Comparison of ENCODE assay signal across 13 mouse cellular contexts in genomic region chr13:55370234-55370633, GRCm38 (mm10). TPM values are rescaled to one million over a fixed set of nuclear protein-coding genes. Genes with fewer than 3 reads are reported as not detected.
A peak's percentile ranks its signal among the peaks of the same experiment; 100 is the strongest.
DNase-seq lines count a peak whose midpoint lies in the region; ATAC-seq and TF ChIP-seq lines count a peak whose summit lies in the region.
"Had no signal": no experiment of that assay in that cellular context is flagged by ENCODE, and none has a peak within 500 bp of the region (broad histone marks: within the 10 kb centered on the region; RNA-seq: fewer than 3 reads in every experiment).

No protein-coding gene starts in this region.

- no peak overlapping the region for H3K9ac ChIP-seq in hindbrain, embryonic 15.5 days
- H3K9ac ChIP-seq in hindbrain, embryonic 16.5 days (ENCODE audit: low read depth, low read length): no peak overlapping the region
- 0 out of 2 replicates have a peak overlapping the region, but pooled peaks have one; percentile 11 for H3K9ac ChIP-seq in liver, embryonic 16.5 days (ENCODE audit: low read depth, low read length)

- intact Hi-C loops in heart, postnatal 14 days (cut with DNase I): no loop called here

- H3K4me2 ChIP-seq in hindbrain, embryonic 15.5 days: no peak overlapping the region
- H3K4me2 ChIP-seq in hindbrain, embryonic 16.5 days (ENCODE audit: low read length): no peak overlapping the region
- H3K4me2 ChIP-seq in liver, embryonic 16.5 days (ENCODE audit: low read depth, low read length): peak overlapping the region; percentile 49

- H3K36me3 ChIP-seq in hindbrain, embryonic 15.5 days: no peaks in the 10 kb centered on the region
- no peaks in the 10 kb centered on the region for H3K36me3 ChIP-seq in hindbrain, embryonic 16.5 days (ENCODE audit: control insufficient read depth, insufficient read depth, low read length)
- H3K36me3 ChIP-seq in liver, embryonic 16.5 days (ENCODE audit: control insufficient read depth, insufficient read depth): no peaks in the 10 kb centered on the region

- TF ChIP-seq POLR2A in bone marrow macrophage, adult 2 months (IDR thresholded peaks at IDR 0.05; ENCODE audit: borderline replicate concordance, low read depth, low read length): no peak

- H3K4me1 ChIP-seq in hindbrain, embryonic 15.5 days (replicated peaks): no peaks in the 10 kb centered on the region
- H3K4me1 ChIP-seq in hindbrain, embryonic 16.5 days (ENCODE audit: control insufficient read depth, insufficient read depth, low read depth, low read length): no peaks in the 10 kb centered on the region
- peaks cover 39% of the 10 kb centered on the region for H3K4me1 ChIP-seq in bone marrow macrophage, adult 2 months (ENCODE audit: control insufficient read depth, insufficient read depth, low read length)
- peaks cover 31% of the 10 kb centered on the region for H3K4me1 ChIP-seq in liver, embryonic 16.5 days (ENCODE audit: control insufficient read depth, low read depth, low read length)

- no peaks in the 10 kb centered on the region for H3K9me3 ChIP-seq in hindbrain, embryonic 15.5 days
- no peaks in the 10 kb centered on the region for H3K9me3 ChIP-seq in hindbrain, embryonic 16.5 days (ENCODE audit: control insufficient read depth, low read length)
- no peaks in the 10 kb centered on the region for H3K9me3 ChIP-seq in liver, embryonic 16.5 days (replicated peaks; ENCODE audit: control insufficient read depth, low read length)

- WGBS in hindbrain, embryonic 15.5 days: 67% methylated on average over 3 of the region's 3 CpGs
- 73% methylated on average over 3 of the region's 3 CpGs for WGBS in hindbrain, embryonic 16.5 days
- WGBS in liver, embryonic 16.5 days (ENCODE audit: insufficient replicate concordance): 31% methylated on average over 3 of the region's 3 CpGs

- ATAC-seq in hindbrain, embryonic 15.5 days (ENCODE audit: low FRiP score, low read depth): 0 out of 2 replicates have a peak, but pooled peaks have one; percentile 15
- no peak for ATAC-seq in hindbrain, embryonic 16.5 days
- ATAC-seq in liver, embryonic 16.5 days (ENCODE audit: low read depth): no peak

- H3K27me3 ChIP-seq in hindbrain, embryonic 15.5 days: 0 out of 2 replicates have a peak, but pooled peaks cover 11% of the 10 kb centered on the region
- H3K27me3 ChIP-seq in hindbrain, embryonic 16.5 days (replicated peaks; ENCODE audit: control insufficient read depth, insufficient read depth, low read length): no peaks in the 10 kb centered on the region; the same call in none of the 2 replicates
- no peaks in the 10 kb centered on the region for H3K27me3 ChIP-seq in liver, embryonic 16.5 days (ENCODE audit: control insufficient read depth, insufficient read depth, low read depth, low read length)

- peak; percentile 21 to 27 for DNase-seq in heart, postnatal 14 days
- no peak for DNase-seq in c-Kit-positive CD71-positive TER-119-positive erythroid progenitor cells, embryonic 14.5 days (ENCODE audit: low spot score)
- DNase-seq in embryo, embryonic 9.5 days (ENCODE audit: extremely low spot score): no peak
- DNase-seq in testis, postnatal 10 days (ENCODE audit: low spot score): no peak

- TF ChIP-seq CTCF in bone marrow macrophage, adult 2 months (IDR thresholded peaks at IDR 0.05; ENCODE audit: low read depth, low read length): no peak

- no peak overlapping the region for H3K4me3 ChIP-seq in hindbrain, embryonic 15.5 days
- no peak overlapping the region for H3K4me3 ChIP-seq in hindbrain, embryonic 16.5 days (ENCODE audit: low read length)
- peak overlapping the region; percentile 72 for H3K4me3 ChIP-seq in bone marrow macrophage, adult 2 months (ENCODE audit: insufficient read depth, low read length)
- peak overlapping the region; percentile 39 for H3K4me3 ChIP-seq in liver, embryonic 16.5 days (ENCODE audit: low read depth, low read length)

- no peak overlapping the region for H3K27ac ChIP-seq in hindbrain, embryonic 15.5 days (replicated peaks)
- H3K27ac ChIP-seq in hindbrain, embryonic 16.5 days (ENCODE audit: low read depth, low read length): no peak overlapping the region
- peak overlapping the region; percentile 93 for H3K27ac ChIP-seq in bone marrow macrophage, adult 2 months (ENCODE audit: insufficient read depth, low read depth, low read length)
- no peak overlapping the region for H3K27ac ChIP-seq in liver, embryonic 16.5 days (ENCODE audit: low read length)

RNA-seq across cellular contexts. Expression of gene Rgs14, which starts 0.7 kb away (rescaled TPM):
- 0.29 and 0.41 TPM in 2 replicates for polyA plus RNA-seq in hindbrain, embryonic 15.5 days (2015; fragmentation: Nextera tagmentation; extraction: Ambion mirVana)
- 0.27 and 0.44 TPM in 2 replicates for polyA plus RNA-seq in hindbrain, embryonic 16.5 days (2015; fragmentation: Nextera tagmentation; extraction: Ambion mirVana)
- polyA plus RNA-seq in bone marrow macrophage, adult 2 months (2012; ENCODE audit: insufficient read depth, insufficient read length, missing spikeins): 34.7 and 39.1 TPM in 2 replicates
- total RNA-seq in heart, postnatal 14 days (2021): 1 to 10 TPM in 1 of 2 experiments, under 1 TPM in 1; 0.65 to 1.6 TPM
- 2.8 and 3.2 TPM in 2 replicates for polyA plus RNA-seq in liver, embryonic 16.5 days (2015; fragmentation: Nextera tagmentation; extraction: Ambion mirVana)

RNA-seq across cellular contexts. Expression of gene Lman2, which starts 7.7 kb away (rescaled TPM):
- 49.5 and 50.1 TPM in 2 replicates for polyA plus RNA-seq in hindbrain, embryonic 15.5 days (2015; fragmentation: Nextera tagmentation; extraction: Ambion mirVana)
- 44.9 and 51.5 TPM in 2 replicates for polyA plus RNA-seq in hindbrain, embryonic 16.5 days (2015; fragmentation: Nextera tagmentation; extraction: Ambion mirVana)
- polyA plus RNA-seq in bone marrow macrophage, adult 2 months (2012; ENCODE audit: insufficient read depth, insufficient read length, missing spikeins): 94.1 and 94.6 TPM in 2 replicates
- total RNA-seq in heart, postnatal 14 days (2021): 10 to 100 TPM; 46.0 to 49.9 TPM
- 53.3 and 55.5 TPM in 2 replicates for polyA plus RNA-seq in liver, embryonic 16.5 days (2015; fragmentation: Nextera tagmentation; extraction: Ambion mirVana)

RNA-seq across cellular contexts. Expression of gene Slc34a1, which starts 27.8 kb away (rescaled TPM):
- polyA plus RNA-seq in hindbrain, embryonic 15.5 days (2015; fragmentation: Nextera tagmentation; extraction: Ambion mirVana): 0.04 and 0.17 TPM in 2 replicates
- polyA plus RNA-seq in hindbrain, embryonic 16.5 days (2015; fragmentation: Nextera tagmentation; extraction: Ambion mirVana): 0.05 TPM in 1 of 2 replicates, not detected in the other
- polyA plus RNA-seq in bone marrow macrophage, adult 2 months (2012; ENCODE audit: insufficient read depth, insufficient read length, missing spikeins): not detected in 2 replicates
- not detected for total RNA-seq in heart, postnatal 14 days (2021)
- polyA plus RNA-seq in liver, embryonic 16.5 days (2015; fragmentation: Nextera tagmentation; extraction: Ambion mirVana): 0.15 TPM in 1 of 2 replicates, not detected in the other
- total RNA-seq: adrenal gland, postnatal 36 days; left cerebral cortex, postnatal 25 days had no signal
- polyA plus RNA-seq: embryonic facial prominence, embryonic 11.5 days; heart, embryonic 14.5 days had no signal

RNA-seq across cellular contexts. Expression of gene Mxd3, which starts 40.6 kb away (rescaled TPM):
- 11.3 and 14.4 TPM in 2 replicates for polyA plus RNA-seq in hindbrain, embryonic 15.5 days (2015; fragmentation: Nextera tagmentation; extraction: Ambion mirVana)
- polyA plus RNA-seq in hindbrain, embryonic 16.5 days (2015; fragmentation: Nextera tagmentation; extraction: Ambion mirVana): 10.9 and 12.4 TPM in 2 replicates
- polyA plus RNA-seq in bone marrow macrophage, adult 2 months (2012; ENCODE audit: insufficient read depth, insufficient read length, missing spikeins): 8.6 and 8.8 TPM in 2 replicates
- 1 to 10 TPM; 2.2 to 3.0 TPM for total RNA-seq in heart, postnatal 14 days (2021)
- 24.0 and 28.7 TPM in 2 replicates for polyA plus RNA-seq in liver, embryonic 16.5 days (2015; fragmentation: Nextera tagmentation; extraction: Ambion mirVana)

RNA-seq across cellular contexts. Expression of gene Pfn3, which starts 44.8 kb away (rescaled TPM):
- 0.72 and 1.1 TPM in 2 replicates for polyA plus RNA-seq in hindbrain, embryonic 15.5 days (2015; fragmentation: Nextera tagmentation; extraction: Ambion mirVana)
- 1.1 and 1.4 TPM in 2 replicates for polyA plus RNA-seq in hindbrain, embryonic 16.5 days (2015; fragmentation: Nextera tagmentation; extraction: Ambion mirVana)
- polyA plus RNA-seq in bone marrow macrophage, adult 2 months (2012; ENCODE audit: insufficient read depth, insufficient read length, missing spikeins): not detected in 2 replicates
- total RNA-seq in heart, postnatal 14 days (2021): not detected
- polyA plus RNA-seq in liver, embryonic 16.5 days (2015; fragmentation: Nextera tagmentation; extraction: Ambion mirVana): not detected in 2 replicates
- total RNA-seq: adrenal gland, postnatal 36 days; left cerebral cortex, postnatal 25 days had no signal
- polyA plus RNA-seq: embryonic facial prominence, embryonic 11.5 days; heart, embryonic 14.5 days; neural tube, embryonic 11.5 days had no signal

Comparison
In these comparisons a context has a peak if more than half of its experiments do, and no peak if none do; other contexts are left out.
1. H3K4me3 ChIP-seq: peak in bone marrow macrophage, adult 2 months (single experiment) and liver, embryonic 16.5 days (single experiment); none in hindbrain, embryonic 15.5 days (single experiment) and hindbrain, embryonic 16.5 days (single experiment).
2. DNase-seq: peak in heart, postnatal 14 days (2 of 2); none in c-Kit-positive CD71-positive TER-119-positive erythroid progenitor cells, embryonic 14.5 days (single experiment), embryo, embryonic 9.5 days (single experiment) and testis, postnatal 10 days (single experiment).